13 mouse cellular contexts compared by ENCODE assay signal in the genomic region with DNA sequence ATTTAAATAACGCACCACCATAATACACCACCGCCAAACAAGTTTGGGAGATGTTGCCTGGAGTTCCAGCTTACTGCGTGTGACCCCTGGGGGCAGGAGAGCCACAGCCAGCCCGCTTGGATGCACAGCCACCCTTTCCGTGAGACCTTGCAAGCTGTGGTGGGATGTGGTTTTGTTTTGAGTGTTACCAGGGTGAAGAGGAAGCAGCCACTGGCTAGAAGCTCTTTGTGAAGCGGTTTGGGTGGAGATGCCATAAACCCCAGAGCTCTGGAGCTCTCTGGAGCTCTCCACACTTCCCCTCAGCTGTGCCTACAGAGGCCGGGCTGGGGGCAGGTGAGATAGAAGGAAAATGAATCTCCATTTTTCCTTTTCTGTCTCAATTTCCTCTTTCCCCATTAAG. TPM values are rescaled to one million over a fixed set of nuclear protein-coding genes. Genes with fewer than 3 reads are reported as not detected.
DNase-seq lines count a peak whose midpoint lies in the region; TF ChIP-seq lines count a peak whose summit lies in the region.
"Had no signal": no experiment of that assay in that cellular context is flagged by ENCODE, and none has a peak within 500 bp of the region (broad histone marks: within the 10 kb centered on the region; RNA-seq: fewer than 3 reads in every experiment).

No protein-coding gene starts in this region.

- no peaks in the 10 kb centered on the region for H3K79me2 ChIP-seq in CH12.LX (replicated peaks; ENCODE audit: control insufficient read depth, extremely low read depth, insufficient read depth, poor library complexity, severe bottlenecking)

- H3K27ac ChIP-seq in layer of hippocampus, adult 2 months, result peak overlapping the region; percentile 69
- H3K27ac ChIP-seq in CH12.LX (ENCODE audit: insufficient read depth, low read depth), result no peak overlapping the region
- H3K27ac ChIP-seq in midbrain, embryonic 10.5 days (replicated peaks), result no peak overlapping the region
- H3K27ac ChIP-seq: heart, embryonic 10.5 days; hindbrain, embryonic 12.5 days; macrophage had no signal

- no peaks in the 10 kb centered on the region for H3K27me3 ChIP-seq in CH12.LX (replicated peaks)
- peaks cover 27% of the 10 kb centered on the region for H3K27me3 ChIP-seq in midbrain, embryonic 10.5 days (ENCODE audit: low read depth, poor library complexity, severe bottlenecking)
- H3K27me3 ChIP-seq: hindbrain, embryonic 12.5 days had no signal

- peaks cover 6% of the 10 kb centered on the region for H3K9me3 ChIP-seq in CH12.LX (replicated peaks; ENCODE audit: low read length)
- H3K9me3 ChIP-seq in midbrain, embryonic 10.5 days (replicated peaks), result no peaks in the 10 kb centered on the region
- H3K9me3 ChIP-seq: hindbrain, embryonic 12.5 days had no signal

- in situ Hi-C loops in CH12.LX (cut with MboI; ENCODE audit: low pct_ligation_motif_present, low pct_unique_long_range_greater_than_20kb, low sequenced_read_pairs), result no loop called here

- dilution Hi-C loops in CH12.LX (cut with MboI; ENCODE audit: extremely low pct_ligation_motif_present, extremely low pct_unique_long_range_greater_than_20kb, low sequenced_read_pairs), result no loop called here

- TF ChIP-seq EP300 in CH12.LX (IDR thresholded peaks at IDR 0.05; ENCODE audit: low read length), result no peak

- H3K4me1 ChIP-seq in CH12.LX (ENCODE audit: control insufficient read depth in 1 of 2, insufficient read depth in 2 of 2), result peaks cover 7 to 32% of the 10 kb centered on the region in 2 experiments
- H3K4me1 ChIP-seq in midbrain, embryonic 10.5 days, result peaks cover 32% of the 10 kb centered on the region
- H3K4me1 ChIP-seq: heart, embryonic 10.5 days had no signal

- 75% methylated on average over 7 of the region's 7 CpGs for WGBS in midbrain, embryonic 10.5 days

- H3K36me3 ChIP-seq in CH12.LX (replicated peaks in 1 of 2; ENCODE audit: control insufficient read depth in 1 of 2, insufficient read depth in 1 of 2, low read length in 1 of 2), result no peaks in the 10 kb centered on the region
- no peaks in the 10 kb centered on the region for H3K36me3 ChIP-seq in midbrain, embryonic 10.5 days
- H3K36me3 ChIP-seq: G1E; heart, embryonic 10.5 days; hindbrain, embryonic 12.5 days had no signal

- no peak overlapping the region for H3K4me2 ChIP-seq in CH12.LX (ENCODE audit: insufficient read depth, low read depth, poor library complexity, severe bottlenecking)
- H3K4me2 ChIP-seq: hindbrain, embryonic 12.5 days had no signal

- TF ChIP-seq POLR2A in CH12.LX (IDR thresholded peaks at IDR 0.05; ENCODE audit: low read depth, low read length), result no peak

- no peak for TF ChIP-seq RAD21 in CH12.LX (IDR thresholded peaks at IDR 0.05; ENCODE audit: low read depth, low read length)

- no peak for TF ChIP-seq CTCF in layer of hippocampus, adult 2 months (conservative IDR thresholded peaks at IDR 0.05)
- no peak for TF ChIP-seq CTCF in CH12.LX (conservative IDR thresholded peaks at IDR 0.05 in 1 of 2, IDR thresholded peaks at IDR 0.05 in 1 of 2; ENCODE audit: low read depth in 2 of 2, low read length in 2 of 2)

- H3K9ac ChIP-seq in CH12.LX (ENCODE audit: insufficient read depth, low read depth), result no peak overlapping the region
- H3K9ac ChIP-seq: hindbrain, embryonic 12.5 days had no signal

- no peak for DNase-seq in layer of hippocampus, adult 2 months (ENCODE audit: low spot score in 2 of 2)
- no peak for DNase-seq in layer of hippocampus, postnatal 14 days (ENCODE audit: low spot score in 2 of 2)
- peak; percentile 40 for DNase-seq in CH12.LX (ENCODE audit: extremely low read depth)
- DNase-seq in lung, postnatal 36 days, result peak; percentile 61
- DNase-seq in thymus, postnatal 0 days (ENCODE audit: low spot score), result peak; percentile 56
- no peak for DNase-seq in urinary bladder, postnatal 25 days (ENCODE audit: low spot score)
- no peak for DNase-seq in midbrain, embryonic 10.5 days (ENCODE audit: low spot score)
- DNase-seq in cerebellum, adult 9-11 months, result no peak
- DNase-seq: kidney, adult 8-10 months had no signal

- H3K4me3 ChIP-seq in layer of hippocampus, adult 2 months, result no peak overlapping the region
- no peak overlapping the region for H3K4me3 ChIP-seq in CH12.LX (replicated peaks in 1 of 3; ENCODE audit: low read depth in 2 of 3, low read length in 2 of 3, poor library complexity in 1 of 3)
- H3K4me3 ChIP-seq in midbrain, embryonic 10.5 days, result no peak overlapping the region
- H3K4me3 ChIP-seq: heart, embryonic 10.5 days; hindbrain, embryonic 12.5 days had no signal

TF ChIP-seq in CH12.LX, 34 proteins besides CTCF, POLR2A, EP300 and RAD21:
- TF ChIP-seq UBTF (IDR thresholded peaks at IDR 0.05; ENCODE audit: low read depth, low read length), result no peak
- no peak for TF ChIP-seq ZNF384 (IDR thresholded peaks at IDR 0.05; ENCODE audit: low read depth, low read length)
- TF ChIP-seq RCOR1 (conservative IDR thresholded peaks at IDR 0.05; ENCODE audit: low read depth, low read length), result no peak
- no peak for TF ChIP-seq BHLHE40 (IDR thresholded peaks at IDR 0.05; ENCODE audit: low read depth, low read length)
- no peak for TF ChIP-seq MAZ (IDR thresholded peaks at IDR 0.05; ENCODE audit: low read depth, low read length)
- TF ChIP-seq MEF2A (IDR thresholded peaks at IDR 0.05; ENCODE audit: borderline replicate concordance, low read depth, low read length), result no peak
- no peak for TF ChIP-seq KAT2A (IDR thresholded peaks at IDR 0.05; ENCODE audit: insufficient replicate concordance, low read length)
- TF ChIP-seq ETS1 (conservative IDR thresholded peaks at IDR 0.05; ENCODE audit: low read depth, low read length), result no peak
- no peak for TF ChIP-seq TCF12 (IDR thresholded peaks at IDR 0.05; ENCODE audit: low read depth, low read length)
- no peak for TF ChIP-seq MAX (IDR thresholded peaks at IDR 0.05; ENCODE audit: low read length)
- no peak for TF ChIP-seq ZKSCAN1 (IDR thresholded peaks at IDR 0.05; ENCODE audit: borderline replicate concordance, low read depth, low read length)
- TF ChIP-seq SMC3 (IDR thresholded peaks at IDR 0.05; ENCODE audit: low read depth, low read length), result no peak
- no peak for TF ChIP-seq GABPA (IDR thresholded peaks at IDR 0.05; ENCODE audit: insufficient replicate concordance, low read depth, low read length)
- TF ChIP-seq ZC3H11A (IDR thresholded peaks at IDR 0.05; ENCODE audit: low read depth, low read length), result no peak

RNA-seq across cellular contexts. Expression of gene Vrk1, which starts 38.8 kb away (rescaled TPM):
- 10 to 100 TPM; 18.7 to 21.3 TPM for total RNA-seq in layer of hippocampus, adult 2 months (2021)
- 10 to 100 TPM; 15.6 to 15.8 TPM for total RNA-seq in layer of hippocampus, postnatal 14 days (2021)
- total RNA-seq in CH12.LX (2012; rRNA removed), result 51.2 and 55.2 TPM in 2 replicates
- 124 and 138 TPM in 2 replicates for total RNA-seq in CH12.LX (2014; rRNA removed)
- polyA plus RNA-seq in CH12.LX (2012; ENCODE audit: insufficient read length, low read depth), result 69.1 and 70.4 TPM in 2 replicates
- polyA plus RNA-seq in thymus, postnatal 0 days (2015; fragmentation: Nextera tagmentation; extraction: Ambion mirVana), result 112 and 116 TPM in 2 replicates
- polyA plus RNA-seq in midbrain, embryonic 10.5 days (2016; fragmentation: Nextera tagmentation; extraction: Ambion mirVana), result 109 and 110 TPM in 2 replicates

Comparison
In these comparisons a context has a peak if more than half of its experiments do, and no peak if none do; other contexts are left out.
1. DNase-seq: peak in CH12.LX (single experiment), lung, postnatal 36 days (single experiment) and thymus, postnatal 0 days (single experiment); none in layer of hippocampus, adult 2 months (0 of 2), layer of hippocampus, postnatal 14 days (0 of 2), urinary bladder, postnatal 25 days (single experiment), midbrain, embryonic 10.5 days (single experiment) and cerebellum, adult 9-11 months (single experiment).